Mouse (Mus musculus) right cerebral cortex, adult 18-20 months (tissue): Measurements from ENCODE around the gene Hadha.

Source experiments
- DNase-seq: peaks from one replicate; pipeline ENCODE4 v3.0.0; 2022; ENCODE audit warnings: mixed read lengths

Hadha gene

GRCm38 (mm10) chr5:30154474-30155394, at the start of gene Hadha, which contains the start of gene Hadhb:
TSS of gene Hadha (minus strand) at chr5:30155162.
TSS of gene Hadhb (plus strand) at chr5:30155248.
- peak; percentile 92 for DNase-seq

- DNase-seq, result no peak
Observed at GRCm38 (mm10) chr5:30204441-30204840, 49.5 kb upstream of the Hadha start.

- DNase-seq, result no peak
Observed at GRCm38 (mm10) chr5:30203216-30203885, 48.4 kb upstream of the Hadha start.

GRCm38 (mm10) chr5:30202221-30202620, 47.3 kb upstream of the Hadha start:
- no peak for DNase-seq

- peak; percentile 41 for DNase-seq
Observed at GRCm38 (mm10) chr5:30201521-30201920, 46.6 kb upstream of the Hadha start.

- no peak for DNase-seq
Observed at GRCm38 (mm10) chr5:30198257-30198656, 43.3 kb upstream of the Hadha start.

GRCm38 (mm10) chr5:30195340-30195739, 40.4 kb upstream of the Hadha start:
- DNase-seq, result no peak

GRCm38 (mm10) chr5:30192452-30192851, 37.5 kb upstream of the Hadha start:
- no peak for DNase-seq

- DNase-seq, result no peak
Observed at GRCm38 (mm10) chr5:30187687-30188485, 32.9 kb upstream of the Hadha start.

GRCm38 (mm10) chr5:30175811-30176210, 20.8 kb upstream of the Hadha start:
- no peak for DNase-seq

- DNase-seq, result no peak
Observed at GRCm38 (mm10) chr5:30172931-30173692, 18.1 kb upstream of the Hadha start.

- DNase-seq, result no peak
Observed at GRCm38 (mm10) chr5:30172115-30172514, 17.2 kb upstream of the Hadha start.

- no peak for DNase-seq
Observed at GRCm38 (mm10) chr5:30170303-30170940, 15.5 kb upstream of the Hadha start.

GRCm38 (mm10) chr5:30165234-30165946, 10.4 kb upstream of the Hadha start:
- DNase-seq, result no peak

- no peak for DNase-seq
Observed at GRCm38 (mm10) chr5:30162339-30162738, 7.4 kb upstream of the Hadha start.

- DNase-seq, result no peak
Observed at GRCm38 (mm10) chr5:30161836-30162235, 6.9 kb upstream of the Hadha start.

GRCm38 (mm10) chr5:30159601-30160000, 4.6 kb upstream of the Hadha start:
- peak; percentile 12 for DNase-seq

- no peak for DNase-seq
Observed at GRCm38 (mm10) chr5:30155821-30156629, 1.1 kb upstream of the Hadha start.

GRCm38 (mm10) chr5:30155395-30155792, 432 bp upstream of the Hadha start:
- DNase-seq, result no peak

GRCm38 (mm10) chr5:30154013-30154412, 949 bp downstream of the Hadha start:
- DNase-seq, result no peak
